Mouse (Mus musculus) midbrain, postnatal 0 days (tissue): ENCODE data around the gene Gpkow. TPM values are rescaled to one million over a fixed set of nuclear protein-coding genes. Genes with fewer than 3 reads are reported as not detected.

Experiments used
- ATAC-seq: fragments of 200-750 bp; cut with Nextera tagmentation; 2 replicates; pipeline ENCODE4 v1.8.0; 2017; ENCODE audit warnings: moderate number of reproducible peaks, mild to moderate bottlenecking, moderate TSS enrichment, moderate library complexity; ENCODE audit not compliant: low FRiP score
- DNase-seq: peaks from one replicate; pipeline ENCODE4 v3.0.0-alpha.2; 2015; ENCODE audit warnings: low spot score
- H3K27ac ChIP-seq: fragments of 300-500 bp; sonication (generic); 2 replicates; pipeline ENCODE4 v1.5.1; 2014; ENCODE audit warnings: low read depth, mild to moderate bottlenecking, low read length, mixed read lengths
- H3K27me3 ChIP-seq: fragments of 300-500 bp; sonication (generic); 2 replicates; pipeline ENCODE4 v1.6.1; 2014; ENCODE audit warnings: low read length, control low read depth, mixed read lengths; ENCODE audit not compliant: insufficient read depth
- H3K36me3 ChIP-seq: fragments of 300-500 bp; sonication (generic); 2 replicates; pipeline ENCODE4 v1.6.1; 2014; ENCODE audit warnings: low read length, control low read depth, mixed read lengths; ENCODE audit not compliant: insufficient read depth
- H3K4me1 ChIP-seq: fragments of 300-500 bp; sonication (generic); 2 replicates; pipeline ENCODE4 v1.6.1; 2014; ENCODE audit warnings: mild to moderate bottlenecking, control low read depth, antibody characterized with exemption, low read length, mixed read lengths; ENCODE audit not compliant: insufficient read depth
- H3K4me2 ChIP-seq: fragments of 300-500 bp; sonication (generic); 2 replicates; pipeline ENCODE4 v1.6.1; 2014; ENCODE audit warnings: low read depth, mild to moderate bottlenecking, low read length, mixed read lengths; ENCODE audit not compliant: poor library complexity, severe bottlenecking
- H3K4me3 ChIP-seq: fragments of 300-500 bp; sonication (generic); 2 replicates; pipeline ENCODE4 v1.5.1; 2014; ENCODE audit warnings: low read depth, mild to moderate bottlenecking, low read length, moderate library complexity
- H3K9ac ChIP-seq: fragments of 300-500 bp; sonication (generic); replicated peaks from 2 replicates; pipeline ENCODE4 v1.6.1; 2014; ENCODE audit warnings: mild to moderate bottlenecking, low read length, moderate library complexity, mixed read lengths; ENCODE audit not compliant: poor library complexity, severe bottlenecking
- H3K9me3 ChIP-seq: fragments of 300-500 bp; sonication (generic); 2 replicates; pipeline ENCODE4 v1.6.1; 2016; ENCODE audit warnings: low read length, control low read depth
- CTCF ChIP-seq: IDR thresholded peaks from 2 replicates; pipeline ENCODE4 v1.5.1; 2016; ENCODE audit warnings: antibody characterized with exemption, mild to moderate bottlenecking
- WGBS: fragments of 180-500 bp; shearing (Covaris S2); extraction: QIAGEN DNeasy Blood & Tissue Kit; methylation state at CpG from one replicate; pipeline ENCODE4 v1.1.7; 2014; 5-methylcytosine and 5-hydroxymethylcytosine counted together
- polyA plus RNA-seq: library from polyadenylated mRNA; unstranded; fragments of >200 nt; fragmentation: Nextera tagmentation; extraction: Ambion mirVana; gene quantifications from 2 replicates; pipeline ENCODE4 v1.2.1, GENCODE M21; 2015
- total RNA-seq: library from RNA; depleted of rRNA; stranded (reverse); fragments of >200 nt; gene quantifications from 2 replicates; pipeline ENCODE4 v1.2.3, GENCODE M21; 2014

Gpkow gene
- total and polyA plus RNA-seq, 2 experiments from 2014 or later, result 11.9 to 41.6 TPM

- H3K36me3 ChIP-seq, result no peaks in the 10 kb centered on the region
Observed at GRCm38 (mm10) chrX:7679405-7680056, 17.4 kb upstream of the Gpkow start.

GRCm38 (mm10) chrX:7680057-7680412 lies 16.9 kb upstream of the Gpkow start:
- Histone ChIP-seq H3K4me2 (peak overlapping the region; percentile 45), H3K27me3 (no peaks in the 10 kb centered on the region), H3K9ac (no peak overlapping the region), H3K36me3 (no peaks in the 10 kb centered on the region), H3K4me1 (no peaks in the 10 kb centered on the region), H3K9me3 (no peaks in the 10 kb centered on the region), H3K27ac (no peak overlapping the region), H3K4me3 (peak overlapping the region; percentile 24)
- no peak for ATAC-seq
- no peak for TF ChIP-seq CTCF
- 25% methylated on average over 12 of the region's 12 CpGs for WGBS
- DNase-seq, result no peak

More at GRCm38 (mm10) chrX:7679405-7680056, 17.4 kb upstream of the Gpkow start:
- 26% methylated on average over 27 of the region's 27 CpGs for WGBS
- peak; percentile 82 for TF ChIP-seq CTCF
- Histone ChIP-seq H3K4me1 (no peaks in the 10 kb centered on the region), H3K27me3 (no peaks in the 10 kb centered on the region), H3K4me3 (peak overlapping the region; percentile 24), H3K9ac (no peak overlapping the region), H3K4me2 (peak overlapping the region; percentile 45), H3K9me3 (no peaks in the 10 kb centered on the region), H3K27ac (no peak overlapping the region)
- ATAC-seq, result peak; percentile 85
- DNase-seq, result peak; percentile 87

GRCm38 (mm10) chrX:7680864-7681263 lies 16.1 kb upstream of the Gpkow start, which contains the start of gene Magix:
Gene Magix (minus strand): TSS chrX:7681251.
- no peak for TF ChIP-seq CTCF
- DNase-seq (no peak), ATAC-seq (no peak)
- Histone ChIP-seq H3K4me2 (peak within 1 kb of the TSS; percentile 45), H3K4me3 (peak within 1 kb of the TSS; percentile 24), H3K9me3 (no peaks in the 10 kb centered on the region), H3K36me3 (no peaks in the 10 kb centered on the region), H3K27me3 (no peaks in the 10 kb centered on the region), H3K4me1 (no peaks in the 10 kb centered on the region), H3K9ac (no peak within 1 kb of the TSS), H3K27ac (no peak within 1 kb of the TSS)
- WGBS, result 72% methylated on average over 10 of the region's 14 CpGs

- Histone ChIP-seq H3K4me1 (no peaks in the 10 kb centered on the region), H3K36me3 (no peaks in the 10 kb centered on the region), H3K4me2 (no peak overlapping the region), H3K9ac (no peak overlapping the region), H3K9me3 (no peaks in the 10 kb centered on the region), H3K27me3 (no peaks in the 10 kb centered on the region), H3K4me3 (no peak overlapping the region), H3K27ac (no peak overlapping the region)
- 68% methylated on average over 2 of the region's 2 CpGs for WGBS
- no peak for TF ChIP-seq CTCF
- ATAC-seq, result no peak
- DNase-seq, result no peak
Observed at GRCm38 (mm10) chrX:7688321-7688720, 8.6 kb upstream of the Gpkow start.

GRCm38 (mm10) chrX:7690486-7690885 lies 6.4 kb upstream of the Gpkow start:
- Histone ChIP-seq H3K4me1 (no peaks in the 10 kb centered on the region), H3K36me3 (no peaks in the 10 kb centered on the region), H3K9me3 (no peaks in the 10 kb centered on the region), H3K27ac (no peak overlapping the region), H3K4me2 (no peak overlapping the region), H3K4me3 (no peak overlapping the region), H3K27me3 (no peaks in the 10 kb centered on the region), H3K9ac (no peak overlapping the region)
- no peak for TF ChIP-seq CTCF
- no peak for ATAC-seq
- no peak for DNase-seq
- WGBS, result 66% methylated on average over 3 of the region's 3 CpGs

- no peaks in the 10 kb centered on the region for H3K4me1 ChIP-seq
- no peak overlapping the region for H3K27ac ChIP-seq
- peak; percentile 47; the same call in 1 of the 2 replicates for TF ChIP-seq CTCF
- H3K9ac ChIP-seq, result no peak overlapping the region
- DNase-seq (no peak), ATAC-seq (no peak)
- no peak overlapping the region for H3K4me3 ChIP-seq
- 35% methylated on average over 4 of the region's 4 CpGs for WGBS
- no peaks in the 10 kb centered on the region for H3K9me3 ChIP-seq
- H3K4me2 ChIP-seq, result no peak overlapping the region
- no peaks in the 10 kb centered on the region for H3K36me3 ChIP-seq
- H3K27me3 ChIP-seq, result no peaks in the 10 kb centered on the region
Observed at GRCm38 (mm10) chrX:7692862-7693261, 4.1 kb upstream of the Gpkow start.
